Mouse (Mus musculus) bone marrow macrophage, adult 2 months (primary cell): ENCODE measurements around the gene Pacrg. TPM values are rescaled to one million over a fixed set of nuclear protein-coding genes. Genes with fewer than 3 reads are reported as not detected.

ENCODE experiments used
- H3K27ac ChIP-seq: 2 replicates; pipeline ENCODE4 v1.5.1; 2012; ENCODE audit warnings: low read depth, low read length; ENCODE audit not compliant: insufficient read depth
- H3K4me1 ChIP-seq: 2 replicates; pipeline ENCODE4 v1.6.1; 2012; ENCODE audit warnings: low read length; ENCODE audit not compliant: control insufficient read depth, insufficient read depth
- H3K4me3 ChIP-seq: 2 replicates; pipeline ENCODE4 v1.5.1; 2012; ENCODE audit warnings: mild to moderate bottlenecking, low read length, moderate library complexity; ENCODE audit not compliant: insufficient read depth
- CTCF ChIP-seq: IDR thresholded peaks from 2 replicates; pipeline ENCODE4 v1.5.1; 2012; ENCODE audit warnings: low read depth, mild to moderate bottlenecking, low read length, moderate library complexity
- POLR2A ChIP-seq: IDR thresholded peaks from 2 replicates; pipeline ENCODE4 v1.6.1; 2012; ENCODE audit warnings: mild to moderate bottlenecking, low read depth, low read length, borderline replicate concordance
- polyA plus RNA-seq: library from polyadenylated mRNA; stranded (reverse); fragments of >200 nt; gene quantifications from 2 replicates; pipeline ENCODE4 v1.2.4, GENCODE M21; 2012; ENCODE audit not compliant: missing spikeins, insufficient read depth, insufficient read length

Pacrg gene
- polyA plus RNA-seq, result 2.8 and 3.2 TPM in 2 replicates

- peaks cover 10% of the 10 kb centered on the region for H3K4me1 ChIP-seq
- H3K4me3 ChIP-seq, result peak within 1 kb of the TSS; percentile 64
- TF ChIP-seq CTCF, result no peak
- no peak for TF ChIP-seq POLR2A
- H3K27ac ChIP-seq, result peak within 1 kb of the TSS; percentile 78
These were observed at the start of gene Pacrg, which contains the start of gene Prkn for GRCm38 (mm10) chr17:10840148-10840707. Gene Pacrg, minus strand, starts transcription at chr17:10840311. Gene Prkn, plus strand, starts transcription at chr17:10840384.

- Histone ChIP-seq H3K27ac (no peak overlapping the region), H3K4me3 (no peak overlapping the region), H3K4me1 (no peaks in the 10 kb centered on the region)
- TF ChIP-seq CTCF (no peak), POLR2A (no peak)
These were observed 47.8 kb upstream of the Pacrg start for GRCm38 (mm10) chr17:10887924-10888323.

GRCm38 (mm10) chr17:10882260-10882659 is 42.1 kb upstream of the Pacrg start:
- H3K4me1 ChIP-seq, result no peaks in the 10 kb centered on the region
- TF ChIP-seq CTCF (no peak), POLR2A (no peak)
- no peak overlapping the region for H3K27ac ChIP-seq
- no peak overlapping the region for H3K4me3 ChIP-seq

- TF ChIP-seq CTCF (no peak), POLR2A (no peak)
These were observed 38.9 kb upstream of the Pacrg start for GRCm38 (mm10) chr17:10878986-10879385.

GRCm38 (mm10) chr17:10874208-10875187 is 34.4 kb upstream of the Pacrg start:
- TF ChIP-seq CTCF (no peak), POLR2A (no peak)
- peak overlapping the region; percentile 57 for H3K27ac ChIP-seq
- peaks cover 9% of the 10 kb centered on the region for H3K4me1 ChIP-seq
- no peak overlapping the region for H3K4me3 ChIP-seq

More at GRCm38 (mm10) chr17:10878986-10879385, 38.9 kb upstream of the Pacrg start:
- Histone ChIP-seq H3K27ac (no peak overlapping the region), H3K4me3 (no peak overlapping the region), H3K4me1 (peaks cover 7% of the 10 kb centered on the region)

- TF ChIP-seq CTCF, result no peak
- TF ChIP-seq POLR2A, result no peak
- Histone ChIP-seq H3K4me1 (peaks cover 9% of the 10 kb centered on the region), H3K27ac (no peak overlapping the region), H3K4me3 (no peak overlapping the region)
These were observed 14.1 kb upstream of the Pacrg start for GRCm38 (mm10) chr17:10854207-10854606.

- H3K27ac ChIP-seq, result peak overlapping the region; percentile 78
- peak overlapping the region; percentile 64 for H3K4me3 ChIP-seq
- no peak for TF ChIP-seq POLR2A
- TF ChIP-seq CTCF, result no peak
- peaks cover 10% of the 10 kb centered on the region for H3K4me1 ChIP-seq
These were observed 655 bp upstream of the Pacrg start for GRCm38 (mm10) chr17:10840731-10841201.

- peaks cover 6% of the 10 kb centered on the region for H3K4me1 ChIP-seq
- no peak overlapping the region for H3K27ac ChIP-seq
- TF ChIP-seq CTCF, result no peak
- no peak for TF ChIP-seq POLR2A
- H3K4me3 ChIP-seq, result no peak overlapping the region
These were observed 21.1 kb downstream of the Pacrg start for GRCm38 (mm10) chr17:10818971-10819370.

- Histone ChIP-seq H3K27ac (no peak overlapping the region), H3K4me1 (no peaks in the 10 kb centered on the region), H3K4me3 (no peak overlapping the region)
- TF ChIP-seq POLR2A, result no peak
These were observed 31.5 kb downstream of the Pacrg start for GRCm38 (mm10) chr17:10808571-10808970.
